8 mouse cellular contexts compared by ENCODE assay signal in the genomic region with DNA sequence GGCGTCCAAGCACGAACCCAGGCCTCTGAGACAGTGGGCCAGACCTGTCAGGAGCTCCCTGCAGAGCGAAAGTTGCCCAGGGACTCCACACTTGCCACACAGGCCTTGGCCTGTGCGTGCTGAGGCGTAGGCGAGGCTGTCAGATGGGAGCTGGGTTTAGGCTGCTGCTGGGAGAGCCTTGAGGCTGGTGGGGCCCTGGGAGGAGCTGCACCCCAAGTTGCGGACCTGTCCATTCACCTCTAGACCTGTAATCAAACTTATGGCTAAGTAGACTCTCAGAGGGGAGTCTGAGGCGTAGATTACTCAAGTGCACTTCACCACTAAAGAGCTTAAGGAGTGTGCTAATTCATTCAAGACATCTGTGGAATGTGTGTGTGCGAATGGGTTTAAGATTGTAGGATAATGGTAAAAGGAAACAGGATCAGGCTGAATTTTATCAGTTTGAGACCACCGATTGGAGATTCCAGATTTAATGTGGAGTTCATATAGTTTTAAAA. TPM values are rescaled to one million over a fixed set of nuclear protein-coding genes. Genes with fewer than 3 reads are reported as not detected.
A peak's percentile ranks its signal among the peaks of the same experiment; 100 is the strongest.
DNase-seq lines count a peak whose midpoint lies in the region; ATAC-seq and TF ChIP-seq lines count a peak whose summit lies in the region.

No protein-coding gene starts in this region.

- H3K4me2 ChIP-seq in heart, embryonic 12.5 days = peak overlapping the region; percentile 97
- peak overlapping the region; percentile 93 for H3K4me2 ChIP-seq in hindbrain, embryonic 13.5 days

- H3K4me1 ChIP-seq in heart, embryonic 12.5 days (replicated peaks) = peaks cover 23% of the 10 kb centered on the region
- H3K4me1 ChIP-seq in MEL (ENCODE audit: control insufficient read depth in 1 of 2, insufficient read depth in 2 of 2, low read length in 2 of 2) = peaks cover 0 to 13% of the 10 kb centered on the region in 2 experiments; a peak in 1 of 4 replicates
- H3K4me1 ChIP-seq in hindbrain, embryonic 13.5 days (replicated peaks) = peaks cover 11% of the 10 kb centered on the region

- peak overlapping the region; percentile 92 for H3K9ac ChIP-seq in heart, embryonic 12.5 days
- H3K9ac ChIP-seq in MEL (ENCODE audit: control insufficient read depth, low read depth, low read length, poor library complexity, severe bottlenecking) = peak overlapping the region; percentile 89
- peak overlapping the region; percentile 86 for H3K9ac ChIP-seq in hindbrain, embryonic 13.5 days

- H3K36me3 ChIP-seq in heart, embryonic 12.5 days = no peaks in the 10 kb centered on the region
- H3K36me3 ChIP-seq in MEL (ENCODE audit: control insufficient read depth in 1 of 2, insufficient read depth in 2 of 2, low read length in 2 of 2) (peaks cover 0 to 7% of the 10 kb centered on the region in 2 experiments; a peak in 2 of 4 replicates), macrophage (ENCODE audit: inconsistent target) (no peaks in the 10 kb centered on the region)
- H3K36me3 ChIP-seq in hindbrain, embryonic 13.5 days = peaks cover 15% of the 10 kb centered on the region

- H3K27ac ChIP-seq in heart, embryonic 12.5 days (ENCODE audit: poor library complexity, severe bottlenecking) = peak overlapping the region; percentile 89
- H3K27ac ChIP-seq in MEL (ENCODE audit: control insufficient read depth, low read depth, low read length) (peak overlapping the region; percentile 85), macrophage (peak overlapping the region; percentile 37; the same call in 1 of the 2 replicates)
- H3K27ac ChIP-seq in hindbrain, embryonic 13.5 days = peak overlapping the region; percentile 96

- no peaks in the 10 kb centered on the region for H3K9me3 ChIP-seq in heart, embryonic 12.5 days (replicated peaks)
- no peaks in the 10 kb centered on the region for H3K9me3 ChIP-seq in MEL (replicated peaks; ENCODE audit: insufficient read depth, low read length)
- H3K9me3 ChIP-seq in hindbrain, embryonic 13.5 days = no peaks in the 10 kb centered on the region

- no peak for ATAC-seq in heart, embryonic 12.5 days (ENCODE audit: insufficient number of reproducible peaks, low FRiP score)
- ATAC-seq in hindbrain, embryonic 13.5 days (ENCODE audit: low FRiP score) = no peak; the same call in 1 of the 2 replicates
- no peak; the same call in 1 of the 2 replicates for ATAC-seq in erythroid progenitor cell, adult 5-6 weeks (replicated peaks; ENCODE audit: low FRiP score, poor library complexity, severe bottlenecking)

- no peak for TF ChIP-seq CTCF in MEL (IDR thresholded peaks at IDR 0.05 in 2 of 3, conservative IDR thresholded peaks at IDR 0.05 in 1 of 3; ENCODE audit: control insufficient read depth in 1 of 3, insufficient read depth in 1 of 3, low read depth in 2 of 3, low read length in 3 of 3, poor library complexity in 1 of 3, severe bottlenecking in 1 of 3)

- peaks cover 2% of the 10 kb centered on the region; the same call in 1 of the 2 replicates for H3K79me2 ChIP-seq in MEL (ENCODE audit: control insufficient read depth, insufficient read depth, low read length, poor library complexity)
- H3K79me2 ChIP-seq in macrophage (ENCODE audit: inconsistent target) = peaks cover 9% of the 10 kb centered on the region; the same call in 1 of the 2 replicates

- H3K4me3 ChIP-seq in heart, embryonic 12.5 days = peak overlapping the region; percentile 77
- H3K4me3 ChIP-seq in MEL (ENCODE audit: control insufficient read depth in 1 of 2, insufficient read depth in 1 of 2, low read depth in 2 of 2, low read length in 2 of 2) = peak overlapping the region; percentile 80 to 87
- peak overlapping the region; percentile 72 for H3K4me3 ChIP-seq in hindbrain, embryonic 13.5 days
- peak overlapping the region; percentile 52 for H3K4me3 ChIP-seq in macrophage (ENCODE audit: inconsistent target)

- TF ChIP-seq RAD21 in MEL (IDR thresholded peaks at IDR 0.05; ENCODE audit: low read depth, low read length) = no peak

- no peak; a peak in 1 of 4 replicates for TF ChIP-seq POLR2A in MEL (IDR thresholded peaks at IDR 0.05; ENCODE audit: control insufficient read depth in 1 of 2, insufficient read depth in 1 of 2, low read depth in 1 of 2, low read length in 2 of 2, poor library complexity in 1 of 2)

- no peak for TF ChIP-seq EP300 in MEL (IDR thresholded peaks at IDR 0.05; ENCODE audit: low read depth in 1 of 2, low read length in 2 of 2)

- no peaks in the 10 kb centered on the region for H3K27me3 ChIP-seq in heart, embryonic 12.5 days (replicated peaks)
- no peaks in the 10 kb centered on the region for H3K27me3 ChIP-seq in MEL (ENCODE audit: control insufficient read depth in 1 of 2, insufficient read depth in 2 of 2, low read length in 2 of 2)
- no peaks in the 10 kb centered on the region for H3K27me3 ChIP-seq in hindbrain, embryonic 13.5 days

- WGBS in heart, embryonic 12.5 days = 5% methylated on average over 10 of the region's 10 CpGs
- 20% methylated on average over 10 of the region's 10 CpGs for WGBS in hindbrain, embryonic 13.5 days
- 27% methylated on average over 10 of the region's 10 CpGs for WGBS in macrophage (ENCODE audit: missing documents)

- no peak for DNase-seq in heart, adult 11 months
- no peak for DNase-seq in MEL (ENCODE audit: low read depth, low spot score)
- DNase-seq in adrenal gland, postnatal 4 days (ENCODE audit: low spot score in 2 of 2) = no peak
- DNase-seq in embryo, embryonic 11 days = no peak

TF ChIP-seq in MEL, 35 proteins besides CTCF, POLR2A, EP300 and RAD21 (continues in another document):
- TF ChIP-seq ZC3H11A (IDR thresholded peaks at IDR 0.05; ENCODE audit: low read depth, low read length) = no peak
- TF ChIP-seq POLR2AphosphoS5 (IDR thresholded peaks at IDR 0.05; ENCODE audit: borderline replicate concordance, low read depth, low read length) = no peak
- no peak for TF ChIP-seq MYB (IDR thresholded peaks at IDR 0.05; ENCODE audit: low read depth, low read length)

RNA-seq across cellular contexts. Expression of a gene that starts 0.6 kb away (rescaled TPM):
- 4.6 and 5.5 TPM in 2 replicates for polyA plus RNA-seq in heart, embryonic 12.5 days (2016; fragmentation: Nextera tagmentation; extraction: Ambion mirVana)
- total RNA-seq in MEL (2012; rRNA removed) = 2.7 and 4.0 TPM in 2 replicates
- 1 to 10 TPM in 1 of 2 experiments, not detected in 1; 3.6 TPM for polyA plus RNA-seq in MEL (2012; ENCODE audit: insufficient read depth in 1 of 2, insufficient read length in 2 of 2, low read depth in 1 of 2, low replicate concordance in 2 of 2, missing spikeins in 1 of 2)
- polyA plus RNA-seq in hindbrain, embryonic 13.5 days (2015; fragmentation: Nextera tagmentation; extraction: Ambion mirVana) = 7.4 and 7.9 TPM in 2 replicates
- total RNA-seq in macrophage (2018; cell fraction: chromatin; rRNA removed) = 10 to 100 TPM in 15 of 26 experiments, 1 to 10 TPM in 11; 2.5 to 24.1 (median 11.7) TPM
- 1 to 10 TPM; 1.5 to 5.6 (median 3.8) TPM for total RNA-seq in macrophage (2018; cell fraction: cytosol; rRNA removed)
- 10 to 100 TPM in 9 of 26 experiments, 1 to 10 TPM in 17; 1.3 to 19.4 (median 7.6) TPM for total RNA-seq in macrophage (2018; cell fraction: nucleus; rRNA removed)
- polyA plus RNA-seq in macrophage (2018) = 3.2 to 5.7 TPM (median 4.8 TPM) in 3 replicates
- total RNA-seq in adrenal gland, postnatal 4 days (2021) = 10 to 100 TPM; 18.6 to 18.8 TPM
- 1.1 and 1.7 TPM in 2 replicates for total RNA-seq in erythroid progenitor cell, adult 5-6 weeks (2015; ENCODE audit: low replicate concordance)
- 1.7 and 1.9 TPM in 2 replicates for total RNA-seq in erythroid progenitor cell, adult 5-6 weeks (2017; ENCODE audit: low replicate concordance)

RNA-seq across cellular contexts. Expression of a gene that starts 37.9 kb away (rescaled TPM):
- 0.58 TPM in 1 of 2 replicates, not detected in the other for polyA plus RNA-seq in heart, embryonic 12.5 days (2016; fragmentation: Nextera tagmentation; extraction: Ambion mirVana)
- total RNA-seq in MEL (2012; rRNA removed) = not detected in 2 replicates
- under 1 TPM in 1 of 2 experiments, not detected in 1; 0.31 TPM for polyA plus RNA-seq in MEL (2012; ENCODE audit: insufficient read depth in 1 of 2, insufficient read length in 2 of 2, low read depth in 1 of 2, low replicate concordance in 2 of 2, missing spikeins in 1 of 2)
- polyA plus RNA-seq in hindbrain, embryonic 13.5 days (2015; fragmentation: Nextera tagmentation; extraction: Ambion mirVana) = 0.51 and 0.56 TPM in 2 replicates
- not detected for total RNA-seq in macrophage (2018; cell fraction: chromatin; rRNA removed)
- not detected for total RNA-seq in macrophage (2018; cell fraction: cytosol; rRNA removed)
- total RNA-seq in macrophage (2018; cell fraction: nucleus; rRNA removed) = not detected
- not detected in 3 replicates for polyA plus RNA-seq in macrophage (2018)
- total RNA-seq in adrenal gland, postnatal 4 days (2021) = under 1 TPM; 0.31 to 0.42 TPM
- not detected in 2 replicates for total RNA-seq in erythroid progenitor cell, adult 5-6 weeks (2015; ENCODE audit: low replicate concordance)
- not detected in 2 replicates for total RNA-seq in erythroid progenitor cell, adult 5-6 weeks (2017; ENCODE audit: low replicate concordance)

RNA-seq across cellular contexts. Expression of a gene that starts 58.7 kb away (rescaled TPM):
- not detected in 2 replicates for polyA plus RNA-seq in heart, embryonic 12.5 days (2016; fragmentation: Nextera tagmentation; extraction: Ambion mirVana)
- total RNA-seq in MEL (2012; rRNA removed) = not detected in 2 replicates
- polyA plus RNA-seq in MEL (2012; ENCODE audit: insufficient read depth in 1 of 2, insufficient read length in 2 of 2, low read depth in 1 of 2, low replicate concordance in 2 of 2, missing spikeins in 1 of 2) = not detected
- not detected in 2 replicates for polyA plus RNA-seq in hindbrain, embryonic 13.5 days (2015; fragmentation: Nextera tagmentation; extraction: Ambion mirVana)
- total RNA-seq in macrophage (2018; cell fraction: chromatin; rRNA removed) = not detected
- not detected for total RNA-seq in macrophage (2018; cell fraction: cytosol; rRNA removed)
- total RNA-seq in macrophage (2018; cell fraction: nucleus; rRNA removed) = not detected
- not detected in 3 replicates for polyA plus RNA-seq in macrophage (2018)
- under 1 TPM in 1 of 2 experiments, not detected in 1; 0.06 TPM for total RNA-seq in adrenal gland, postnatal 4 days (2021)
- not detected in 2 replicates for total RNA-seq in erythroid progenitor cell, adult 5-6 weeks (2015; ENCODE audit: low replicate concordance)
- total RNA-seq in erythroid progenitor cell, adult 5-6 weeks (2017; ENCODE audit: low replicate concordance) = 0.13 TPM in 1 of 2 replicates, not detected in the other

RNA-seq across cellular contexts. Expression of a gene that starts 59.9 kb away (rescaled TPM):
- 59.0 and 60.3 TPM in 2 replicates for polyA plus RNA-seq in heart, embryonic 12.5 days (2016; fragmentation: Nextera tagmentation; extraction: Ambion mirVana)
- total RNA-seq in MEL (2012; rRNA removed) = 50.9 and 61.5 TPM in 2 replicates
- 10 to 100 TPM; 25.4 to 45.5 TPM for polyA plus RNA-seq in MEL (2012; ENCODE audit: insufficient read depth in 1 of 2, insufficient read length in 2 of 2, low read depth in 1 of 2, low replicate concordance in 2 of 2, missing spikeins in 1 of 2)
- 96.8 and 102 TPM in 2 replicates for polyA plus RNA-seq in hindbrain, embryonic 13.5 days (2015; fragmentation: Nextera tagmentation; extraction: Ambion mirVana)
- 100 to 1,000 TPM; 184 to 451 (median 321) TPM for total RNA-seq in macrophage (2018; cell fraction: chromatin; rRNA removed)
- 10 to 100 TPM; 21.5 to 64.3 (median 40.2) TPM for total RNA-seq in macrophage (2018; cell fraction: cytosol; rRNA removed)
- 100 to 1,000 TPM; 103 to 270 (median 197) TPM for total RNA-seq in macrophage (2018; cell fraction: nucleus; rRNA removed)
- 25.1 to 44.1 TPM (median 37.2 TPM) in 3 replicates for polyA plus RNA-seq in macrophage (2018)
- total RNA-seq in adrenal gland, postnatal 4 days (2021) = 100 to 1,000 TPM; 194 to 202 TPM
- total RNA-seq in erythroid progenitor cell, adult 5-6 weeks (2015; ENCODE audit: low replicate concordance) = 13.7 and 36.5 TPM in 2 replicates
- 24.8 and 40.7 TPM in 2 replicates for total RNA-seq in erythroid progenitor cell, adult 5-6 weeks (2017; ENCODE audit: low replicate concordance)

Comparison
In these comparisons a context has a peak if more than half of its experiments do, and no peak if none do; other contexts are left out.
1. H3K27ac ChIP-seq: peak in every context shown above with its lines; median percentile 96 in hindbrain, embryonic 13.5 days; 89 in heart, embryonic 12.5 days; 85 in MEL; 37 in macrophage.